21 mouse cellular contexts compared by ENCODE assay signal in genomic region chr17:67731096-67731495, GRCm38 (mm10). TPM values are rescaled to one million over a fixed set of nuclear protein-coding genes. Genes with fewer than 3 reads are reported as not detected.
DNase-seq lines count a peak whose midpoint lies in the region; ATAC-seq and TF ChIP-seq lines count a peak whose summit lies in the region.
"Had no signal": no experiment of that assay in that cellular context is flagged by ENCODE, and none has a peak within 500 bp of the region (broad histone marks: within the 10 kb centered on the region; RNA-seq: fewer than 3 reads in every experiment).

No protein-coding gene starts in this region.

- H3K27ac ChIP-seq in heart, embryonic 10.5 days = no peak overlapping the region
- no peak overlapping the region for H3K27ac ChIP-seq in heart, embryonic 11.5 days (ENCODE audit: low read depth, low read length)
- no peak overlapping the region for H3K27ac ChIP-seq in kidney, embryonic 14.5 days (ENCODE audit: low read depth, low read length)
- H3K27ac ChIP-seq in intestine, postnatal 0 days (ENCODE audit: low read depth, low read length) = no peak overlapping the region
- H3K27ac ChIP-seq: embryonic facial prominence, embryonic 10.5 days; forebrain, embryonic 10.5 days; hindbrain, postnatal 0 days; left cerebral cortex, adult 2 months; stomach, embryonic 15.5 days had no signal

- 0 out of 2 replicates have a peak overlapping the region, but pooled peaks have one; percentile 37 for H3K4me3 ChIP-seq in heart, embryonic 10.5 days
- H3K4me3 ChIP-seq in heart, embryonic 11.5 days (ENCODE audit: low read depth, low read length) = no peak overlapping the region
- H3K4me3 ChIP-seq in kidney, embryonic 14.5 days (ENCODE audit: low read length) = no peak overlapping the region
- no peak overlapping the region for H3K4me3 ChIP-seq in intestine, postnatal 0 days (ENCODE audit: low read depth, low read length)
- H3K4me3 ChIP-seq: embryonic facial prominence, embryonic 10.5 days; forebrain, embryonic 10.5 days; left cerebral cortex, adult 2 months; stomach, embryonic 15.5 days had no signal

- H3K4me2 ChIP-seq in heart, embryonic 11.5 days = no peak overlapping the region
- no peak overlapping the region for H3K4me2 ChIP-seq in kidney, embryonic 14.5 days (replicated peaks; ENCODE audit: low read depth, low read length)
- peak overlapping the region; percentile 46 for H3K4me2 ChIP-seq in intestine, postnatal 0 days (replicated peaks; ENCODE audit: low read depth)
- H3K4me2 ChIP-seq: midbrain, embryonic 11.5 days; stomach, embryonic 15.5 days had no signal

- ATAC-seq in heart, embryonic 11.5 days (replicated peaks; ENCODE audit: insufficient number of reproducible peaks, low FRiP score, low TSS enrichment) = no peak
- no peak for ATAC-seq in kidney, embryonic 14.5 days (ENCODE audit: low FRiP score, low TSS enrichment)
- ATAC-seq in intestine, postnatal 0 days = no peak
- ATAC-seq: activated CD4-positive, CD25-positive, alpha-beta regulatory T cell, adult 4 months; forebrain, embryonic 16.5 days; hindbrain, postnatal 0 days had no signal

- no peak for DNase-seq in heart, embryonic 10.5 days (ENCODE audit: low spot score)
- DNase-seq in kidney, adult 8-10 months = peak; percentile 46 to 58
- DNase-seq in kidney, postnatal 36 days = peak; percentile 38 to 62
- no peak for DNase-seq in right cerebral cortex, adult 18-20 months
- DNase-seq: cerebellum, adult 11-12 months; cerebellum, postnatal 10 days; gastrocnemius, postnatal 14 days; heart, adult 11 months; lung, postnatal 10 days; thymus, postnatal 14 days had no signal

- 29% methylated on average over 3 of the region's 3 CpGs for WGBS in heart, embryonic 10.5 days
- 42% methylated on average over 3 of the region's 3 CpGs for WGBS in heart, embryonic 11.5 days (ENCODE audit: insufficient replicate concordance)
- WGBS in kidney, embryonic 14.5 days = 63% methylated on average over 3 of the region's 3 CpGs
- 39% methylated on average over 3 of the region's 3 CpGs for WGBS in intestine, postnatal 0 days

- TF ChIP-seq CTCF in intestine, postnatal 0 days (IDR thresholded peaks at IDR 0.05; ENCODE audit: low read depth) = no peak

- no peaks in the 10 kb centered on the region for H3K36me3 ChIP-seq in heart, embryonic 10.5 days
- no peaks in the 10 kb centered on the region for H3K36me3 ChIP-seq in heart, embryonic 11.5 days (ENCODE audit: control insufficient read depth, insufficient read depth, low read length)
- no peaks in the 10 kb centered on the region for H3K36me3 ChIP-seq in kidney, embryonic 14.5 days (ENCODE audit: control insufficient read depth, insufficient read depth, low read length)
- no peaks in the 10 kb centered on the region for H3K36me3 ChIP-seq in intestine, postnatal 0 days (ENCODE audit: control insufficient read depth, insufficient read depth)
- H3K36me3 ChIP-seq: stomach, embryonic 15.5 days had no signal

- H3K9me3 ChIP-seq in heart, embryonic 10.5 days = no peaks in the 10 kb centered on the region
- H3K9me3 ChIP-seq in heart, embryonic 11.5 days (replicated peaks; ENCODE audit: control insufficient read depth, low read length) = no peaks in the 10 kb centered on the region
- H3K9me3 ChIP-seq in kidney, embryonic 14.5 days (ENCODE audit: control insufficient read depth, low read length) = no peaks in the 10 kb centered on the region
- no peaks in the 10 kb centered on the region for H3K9me3 ChIP-seq in intestine, postnatal 0 days (ENCODE audit: control insufficient read depth)
- H3K9me3 ChIP-seq: embryonic facial prominence, embryonic 10.5 days; forebrain, embryonic 10.5 days; stomach, embryonic 15.5 days had no signal

- H3K27me3 ChIP-seq in heart, embryonic 10.5 days (ENCODE audit: insufficient read depth, poor library complexity, severe bottlenecking) = no peaks in the 10 kb centered on the region
- no peaks in the 10 kb centered on the region for H3K27me3 ChIP-seq in heart, embryonic 11.5 days (ENCODE audit: control insufficient read depth, insufficient read depth, low read length)
- H3K27me3 ChIP-seq in kidney, embryonic 14.5 days (ENCODE audit: control insufficient read depth, insufficient read depth, low read length) = no peaks in the 10 kb centered on the region
- no peaks in the 10 kb centered on the region for H3K27me3 ChIP-seq in intestine, postnatal 0 days (replicated peaks; ENCODE audit: control insufficient read depth, insufficient read depth, low read length)
- H3K27me3 ChIP-seq: stomach, embryonic 15.5 days had no signal

- peaks cover 44% of the 10 kb centered on the region for H3K4me1 ChIP-seq in heart, embryonic 10.5 days
- H3K4me1 ChIP-seq in heart, embryonic 11.5 days (ENCODE audit: control insufficient read depth, insufficient read depth, low read length) = peaks cover 23% of the 10 kb centered on the region
- H3K4me1 ChIP-seq in kidney, embryonic 14.5 days (ENCODE audit: control insufficient read depth, insufficient read depth, low read length) = peaks cover 20% of the 10 kb centered on the region
- H3K4me1 ChIP-seq in intestine, postnatal 0 days (replicated peaks; ENCODE audit: control insufficient read depth, insufficient read depth, low read length) = peaks cover 4% of the 10 kb centered on the region; the same call in 1 of the 2 replicates
- H3K4me1 ChIP-seq: stomach, embryonic 15.5 days had no signal

- H3K9ac ChIP-seq in heart, embryonic 11.5 days (ENCODE audit: low read depth, low read length) = no peak overlapping the region
- no peak overlapping the region for H3K9ac ChIP-seq in kidney, embryonic 14.5 days (ENCODE audit: low read depth, low read length)
- H3K9ac ChIP-seq in intestine, postnatal 0 days (ENCODE audit: low read depth, low read length) = no peak overlapping the region
- H3K9ac ChIP-seq: stomach, embryonic 15.5 days had no signal

RNA-seq across cellular contexts. Expression of gene Lama1, which starts 34.0 kb away (rescaled TPM):
- 4.1 and 7.0 TPM in 2 replicates for polyA plus RNA-seq in heart, embryonic 10.5 days (2016; fragmentation: Nextera tagmentation; extraction: Ambion mirVana)
- polyA plus RNA-seq in heart, embryonic 11.5 days (2014; fragmentation: Nextera tagmentation; extraction: Ambion mirVana) = 2.6 and 2.8 TPM in 2 replicates
- 31.0 and 60.4 TPM in 2 replicates for polyA plus RNA-seq in kidney, embryonic 14.5 days (2014; fragmentation: Nextera tagmentation; extraction: Ambion mirVana)
- polyA plus RNA-seq in intestine, postnatal 0 days (2015; fragmentation: Nextera tagmentation; extraction: Ambion mirVana) = 0.66 and 1.1 TPM in 2 replicates
- polyA plus RNA-seq: activated CD4-positive, CD25-positive, alpha-beta regulatory T cell, adult 4 months had no signal

Comparison
In these comparisons a context has a peak if more than half of its experiments do, and no peak if none do; other contexts are left out.
1. DNase-seq: peak in kidney, adult 8-10 months (2 of 2) and kidney, postnatal 36 days (2 of 2); none in heart, embryonic 10.5 days (single experiment) and right cerebral cortex, adult 18-20 months (single experiment).